Mouse (Mus musculus) testis, adult 2 months (tissue): Measurements from ENCODE around the gene Serpinb6a. TPM values are rescaled to one million over a fixed set of nuclear protein-coding genes. Genes with fewer than 3 reads are reported as not detected.
A peak's percentile ranks its signal among the peaks of the same experiment; 100 is the strongest.
"Not testable (repeated sequence)": the region's sequence is repeated elsewhere in the genome, so short reads cannot be mapped to it uniquely, and the experiment has no call there.

Experiments
- H3K27ac ChIP-seq: fragments of 200-500 bp; 2 replicates; pipeline ENCODE4 v1.5.1; 2012; ENCODE audit warnings: low read depth, low read length; ENCODE audit not compliant: control insufficient read depth, insufficient read depth
- H3K27me3 ChIP-seq: fragments of 200-500 bp; 2 replicates; pipeline ENCODE4 v1.6.1; 2012; ENCODE audit warnings: mild to moderate bottlenecking, low read length, moderate library complexity; ENCODE audit not compliant: control insufficient read depth, insufficient read depth
- H3K36me3 ChIP-seq: fragments of 200-500 bp; 2 replicates; pipeline ENCODE4 v1.6.1; 2012; ENCODE audit warnings: mild to moderate bottlenecking, low read length; ENCODE audit not compliant: control insufficient read depth, insufficient read depth
- H3K4me1 ChIP-seq: fragments of 200-500 bp; 2 replicates; pipeline ENCODE4 v1.6.1; 2012; ENCODE audit warnings: low read length; ENCODE audit not compliant: control insufficient read depth, insufficient read depth
- H3K4me3 ChIP-seq: fragments of 200-500 bp; 2 replicates; pipeline ENCODE4 v1.5.1; 2012; ENCODE audit warnings: low read depth, mild to moderate bottlenecking, low read length, moderate library complexity, mixed read lengths; ENCODE audit not compliant: control insufficient read depth
- CTCF ChIP-seq: fragments of 200-500 bp; IDR thresholded peaks from 2 replicates; pipeline ENCODE4 v1.5.1; 2012; ENCODE audit warnings: low read depth, mild to moderate bottlenecking, inconsistent platforms, low read length, moderate library complexity; ENCODE audit not compliant: control insufficient read depth, insufficient read depth, insufficient replicate concordance
- POLR2A ChIP-seq: fragments of 200-500 bp; IDR thresholded peaks from 2 replicates; pipeline ENCODE4 v1.6.1; 2012; ENCODE audit warnings: low read depth, mild to moderate bottlenecking, inconsistent platforms, low read length, moderate library complexity; ENCODE audit not compliant: control insufficient read depth
- polyA plus RNA-seq: library from polyadenylated mRNA; depleted of rRNA; stranded (reverse); fragments of >200 nt; gene quantifications from 2 replicates; pipeline ENCODE4 v1.2.3, GENCODE M21; 2012

Serpinb6a gene
- polyA plus RNA-seq, 1 experiment = 126 TPM

DNA sequence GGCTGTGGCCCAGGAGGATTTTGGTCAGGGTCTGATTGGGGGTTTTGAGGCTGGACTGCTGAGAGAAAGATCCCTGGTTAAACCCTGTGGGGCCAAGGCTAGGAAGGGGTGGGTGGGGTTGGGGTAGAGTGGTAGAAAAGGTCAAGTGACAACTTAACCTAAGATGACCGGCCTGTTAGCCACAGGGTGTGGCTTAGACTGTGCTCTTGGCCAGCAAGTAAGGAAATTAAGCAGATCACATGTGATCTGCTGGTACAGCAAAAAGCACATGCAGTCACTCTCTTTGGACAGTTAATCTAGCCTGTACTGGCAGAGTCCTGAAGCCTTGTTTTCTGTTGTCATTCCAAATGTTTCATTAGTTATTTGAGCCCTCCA is 50.5 kb downstream of the Serpinb6a start:
- no peak for TF ChIP-seq POLR2A
- TF ChIP-seq CTCF = no peak
- H3K4me1 ChIP-seq = no peaks in the 10 kb centered on the region
- no peaks in the 10 kb centered on the region for H3K36me3 ChIP-seq
- no peaks in the 10 kb centered on the region for H3K27me3 ChIP-seq
- H3K4me3 ChIP-seq = no peak overlapping the region
- no peak overlapping the region for H3K27ac ChIP-seq

GRCm38 (mm10) chr13:33951308-33952074 is 51.1 kb downstream of the Serpinb6a start:
- Histone ChIP-seq H3K4me3 (no peak overlapping the region), H3K4me1 (no peaks in the 10 kb centered on the region), H3K27me3 (no peaks in the 10 kb centered on the region), H3K27ac (no peak overlapping the region), H3K36me3 (no peaks in the 10 kb centered on the region)
- no peak for TF ChIP-seq CTCF
- no peak for TF ChIP-seq POLR2A

GRCm38 (mm10) chr13:33942212-33942779 is 60.3 kb downstream of the Serpinb6a start:
- no peak overlapping the region for H3K27ac ChIP-seq
- no peaks in the 10 kb centered on the region for H3K4me1 ChIP-seq
- H3K4me3 ChIP-seq = no peak overlapping the region
- H3K27me3 ChIP-seq = no peaks in the 10 kb centered on the region
- no peaks in the 10 kb centered on the region for H3K36me3 ChIP-seq
- TF ChIP-seq POLR2A (no peak), CTCF (no peak)

DNA sequence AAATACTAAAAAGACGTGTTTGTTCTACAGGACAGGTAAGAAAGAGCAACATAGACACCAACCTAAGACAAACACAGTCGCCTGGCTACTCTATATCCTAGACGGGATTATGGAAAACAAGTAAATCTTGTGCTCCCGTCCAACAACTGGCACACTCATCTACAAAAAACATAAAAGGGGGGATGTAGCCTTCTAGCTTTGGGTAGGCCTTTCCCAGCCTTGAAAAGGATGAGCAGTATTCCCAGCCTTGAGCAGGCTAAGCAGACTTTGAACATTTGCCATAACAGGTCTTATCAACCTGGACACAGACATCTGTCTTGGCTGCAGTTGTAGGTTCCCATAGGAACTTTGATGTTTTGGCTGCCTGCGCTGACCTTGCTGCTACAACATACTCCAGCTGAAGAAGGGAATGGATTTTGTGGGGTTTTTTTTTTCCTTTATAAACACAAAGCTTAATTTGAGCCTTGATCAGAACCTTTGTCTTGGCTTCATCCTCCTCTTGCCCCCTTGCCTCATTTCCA is 61.2 kb downstream of the Serpinb6a start:
- TF ChIP-seq POLR2A (no peak), CTCF (no peak)
- no peaks in the 10 kb centered on the region; the same call in 1 of the 2 replicates for H3K4me1 ChIP-seq
- no peak overlapping the region for H3K27ac ChIP-seq
- no peak overlapping the region for H3K4me3 ChIP-seq
- H3K27me3 ChIP-seq = no peaks in the 10 kb centered on the region
- H3K36me3 ChIP-seq = no peaks in the 10 kb centered on the region

GRCm38 (mm10) chr13:33937587-33937986 is 65.0 kb downstream of the Serpinb6a start:
- H3K27ac ChIP-seq, H3K4me3 ChIP-seq, H3K36me3 ChIP-seq, H3K4me1 ChIP-seq, H3K27me3 ChIP-seq: not testable (repeated sequence)

DNA sequence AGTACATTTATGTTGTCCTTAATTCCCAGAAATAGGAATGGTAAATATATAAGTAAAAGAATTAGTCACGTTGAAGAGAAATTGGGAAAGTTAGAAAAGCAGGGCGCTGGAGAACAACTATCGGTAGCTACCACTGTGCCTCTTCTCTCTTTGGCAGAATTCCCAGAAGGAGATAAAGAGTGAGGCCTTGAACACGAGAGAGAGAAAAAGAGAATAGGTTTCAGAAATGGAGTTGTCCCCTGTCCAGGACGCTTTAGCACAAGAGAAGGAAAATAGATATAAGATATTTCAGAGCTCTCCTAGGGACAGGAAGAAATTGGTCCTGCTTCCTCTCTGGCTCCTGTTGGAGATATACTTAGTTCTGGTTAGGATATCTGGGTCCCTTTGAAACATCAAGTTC is 65.4 kb downstream of the Serpinb6a start:
- Histone ChIP-seq H3K27me3 (no peaks in the 10 kb centered on the region), H3K36me3 (no peaks in the 10 kb centered on the region; the same call in 1 of the 2 replicates), H3K27ac (no peak overlapping the region), H3K4me1 (peaks cover 9% of the 10 kb centered on the region), H3K4me3 (no peak overlapping the region)
- TF ChIP-seq POLR2A (no peak), CTCF (no peak)

DNA sequence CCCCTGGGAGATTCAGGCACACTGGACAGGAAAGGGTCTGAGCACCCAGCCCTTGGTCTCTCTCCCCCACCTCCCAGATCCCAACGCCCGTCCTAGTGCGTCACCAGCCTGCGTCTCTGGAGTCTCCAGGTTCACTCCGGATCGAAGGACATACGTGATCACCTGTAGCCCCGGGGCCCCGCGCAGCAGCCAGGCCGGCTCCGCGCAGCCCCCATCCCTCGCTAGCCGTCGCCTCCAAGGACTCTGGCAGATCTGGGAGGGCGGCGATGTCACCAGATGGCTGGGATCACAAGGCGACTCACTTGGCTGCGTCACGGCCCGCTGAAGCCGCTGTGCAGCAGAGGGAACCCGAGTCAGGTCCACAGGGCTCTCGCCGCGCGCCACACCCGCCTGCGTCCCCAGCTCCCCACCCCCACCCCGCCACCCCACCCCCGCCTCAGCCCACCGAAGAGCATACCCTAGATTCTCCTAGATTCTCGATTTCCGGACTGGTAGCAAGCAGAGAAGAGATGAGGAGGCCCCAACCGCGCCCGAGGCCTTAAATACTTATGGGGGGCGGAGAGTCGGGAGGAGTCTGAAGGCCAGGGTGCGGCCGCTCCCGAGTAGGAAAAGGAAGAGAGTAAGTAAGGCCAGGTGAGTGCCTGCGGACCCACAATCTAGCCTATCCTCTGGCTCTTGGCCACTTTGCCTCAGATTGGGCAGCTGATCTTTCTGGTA is 67.0 kb downstream of the Serpinb6a start:
- H3K4me1 ChIP-seq = peaks cover 9% of the 10 kb centered on the region
- peak overlapping the region; percentile 92 for H3K4me3 ChIP-seq
- no peaks in the 10 kb centered on the region for H3K27me3 ChIP-seq
- H3K27ac ChIP-seq = peak overlapping the region; percentile 95
- no peak for TF ChIP-seq CTCF
- peak; percentile 76 for TF ChIP-seq POLR2A
- H3K36me3 ChIP-seq = no peaks in the 10 kb centered on the region; the same call in 1 of the 2 replicates
